Mouse (Mus musculus) erythroid progenitor cell, adult 5-6 weeks (primary cell): ENCODE measurements around the gene Cdh6. TPM values are rescaled to one million over a fixed set of nuclear protein-coding genes. Genes with fewer than 3 reads are reported as not detected.

ENCODE experiments used
- ATAC-seq: replicated peaks from 2 replicates; pipeline ENCODE4 v1.8.0; 2016; ENCODE audit warnings: moderate number of reproducible peaks, mild to moderate bottlenecking, moderate TSS enrichment, inconsistent platforms; ENCODE audit not compliant: poor library complexity, low FRiP score, severe bottlenecking
- total RNA-seq, 2 experiments: library from RNA; stranded (forward) in 1 of 2; stranded (reverse) in 1 of 2; fragments of 150-400 nt in 1 of 2; fragments of 186-747, 209-891 nt in 1 of 2; gene quantifications; 2 replicates each; pipeline versions ENCODE4 v1.2.3 to v1.2.4; 2015 to 2017; ENCODE audit warnings: low replicate concordance in 2 of 2

The Cdh6 gene
- total RNA-seq (2015; ENCODE audit: low replicate concordance) (not detected in 2 replicates), total RNA-seq (2017; ENCODE audit: low replicate concordance) (not detected in 2 replicates)

DNA sequence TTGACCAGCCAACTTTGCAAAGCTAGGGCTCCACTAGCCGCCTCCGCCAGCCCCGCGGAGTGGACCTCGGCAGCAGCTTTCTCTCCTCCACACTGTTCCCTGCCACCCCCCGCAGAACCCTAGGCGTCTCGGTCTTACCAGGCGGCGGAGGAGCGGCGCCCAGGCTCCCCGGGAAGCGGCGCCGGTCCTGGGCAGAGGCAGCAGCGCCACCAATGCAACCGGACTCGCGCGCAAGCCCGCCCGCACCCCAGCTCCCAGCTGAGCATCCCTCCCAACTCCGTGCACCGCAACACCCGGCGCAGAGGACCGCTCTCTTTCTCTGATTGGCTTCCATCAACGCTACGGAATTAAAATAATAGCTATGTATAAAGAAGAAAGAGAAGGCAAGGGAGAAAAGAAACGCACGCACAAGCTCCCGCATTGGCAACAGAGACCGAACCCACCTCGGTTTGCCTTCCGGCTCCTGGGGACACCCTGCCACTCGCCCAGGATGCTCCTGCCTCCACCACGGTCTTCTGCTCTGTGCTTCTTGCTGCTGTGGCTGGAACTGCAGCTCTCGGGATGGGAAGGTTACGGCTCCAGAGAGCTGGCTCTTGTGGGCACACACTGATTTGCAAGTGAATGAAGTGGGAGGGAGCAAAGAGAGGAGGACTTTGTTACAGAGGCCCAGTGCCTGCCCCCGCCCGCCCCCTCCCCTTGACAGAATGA is at the start of gene Cdh6:
TSS of gene Cdh6 (minus strand) at position 605 of the 708 bp plus-strand sequence.
- ATAC-seq = no peak

DNA sequence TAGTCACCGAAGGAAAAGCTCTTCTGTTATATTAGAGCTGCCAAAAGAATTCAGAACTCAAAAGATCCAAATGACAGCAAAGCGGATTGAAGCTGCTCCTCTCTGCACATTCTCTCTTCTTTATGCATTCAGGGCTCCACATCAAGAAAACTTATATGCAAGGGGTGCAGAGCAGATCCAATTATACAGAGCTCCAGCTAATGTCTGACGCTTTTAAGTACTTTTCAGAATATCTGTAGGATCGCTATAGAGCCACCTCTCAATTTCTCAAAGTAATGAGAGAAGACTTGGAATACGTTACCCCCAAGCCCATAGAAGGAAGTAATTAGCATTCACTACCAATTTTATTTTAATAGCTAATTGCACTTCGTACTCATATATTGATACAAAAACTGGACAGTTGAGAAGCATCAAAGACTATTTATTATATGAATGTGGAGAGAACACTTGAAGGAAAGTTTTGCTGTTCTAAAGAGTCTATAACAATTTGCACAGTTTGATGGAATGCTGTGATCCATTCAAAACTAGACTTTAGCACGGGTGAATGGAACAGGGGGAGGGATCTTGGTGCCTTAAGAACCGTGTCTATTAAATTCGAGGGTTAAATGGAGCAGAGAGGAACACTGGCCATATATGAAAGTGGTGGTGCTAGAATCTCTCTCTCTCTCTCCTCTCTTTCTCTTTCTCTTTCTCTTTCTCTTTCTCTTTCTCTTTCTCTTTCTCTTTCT is 46.4 kb upstream of the Cdh6 start:
- ATAC-seq = no peak

DNA sequence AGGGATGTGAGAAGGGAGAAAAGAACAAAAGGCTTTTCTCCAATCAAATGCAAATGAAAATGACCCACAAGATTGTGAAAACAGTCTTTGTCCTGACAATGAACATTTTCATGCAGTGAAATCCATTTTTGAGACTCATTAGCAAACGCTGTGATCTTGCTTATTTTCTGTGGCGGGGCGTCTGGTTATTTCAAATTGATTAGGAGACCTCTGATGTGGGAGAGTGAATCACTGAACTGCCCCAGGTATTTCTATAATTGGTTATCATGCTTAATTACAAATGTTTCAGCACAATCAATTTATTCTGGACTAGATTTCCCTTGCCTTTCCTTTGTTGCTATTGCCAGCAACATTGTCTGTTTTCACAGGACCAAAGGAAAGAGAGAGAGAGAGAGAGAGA is 44.3 kb upstream of the Cdh6 start:
- no peak for ATAC-seq

DNA sequence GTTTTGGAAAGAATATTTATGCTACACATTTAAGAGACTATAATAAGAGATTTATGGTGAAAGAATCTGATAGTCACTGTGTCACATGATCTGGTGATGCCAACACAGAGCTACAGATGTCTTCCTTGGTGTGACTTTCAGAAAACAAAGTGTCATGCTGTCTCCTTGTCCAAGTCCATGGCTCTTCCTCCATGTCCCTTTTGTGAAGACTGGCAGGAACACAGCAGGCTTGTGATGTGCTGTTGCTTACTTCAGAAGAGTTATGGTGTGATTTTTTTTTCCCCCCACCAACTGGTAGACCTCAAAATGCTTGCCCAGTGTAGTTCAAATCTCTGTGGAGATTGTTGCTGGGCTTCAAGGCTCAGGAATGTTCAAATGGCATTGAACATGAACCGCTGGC is 43.7 kb upstream of the Cdh6 start:
- ATAC-seq = no peak

DNA sequence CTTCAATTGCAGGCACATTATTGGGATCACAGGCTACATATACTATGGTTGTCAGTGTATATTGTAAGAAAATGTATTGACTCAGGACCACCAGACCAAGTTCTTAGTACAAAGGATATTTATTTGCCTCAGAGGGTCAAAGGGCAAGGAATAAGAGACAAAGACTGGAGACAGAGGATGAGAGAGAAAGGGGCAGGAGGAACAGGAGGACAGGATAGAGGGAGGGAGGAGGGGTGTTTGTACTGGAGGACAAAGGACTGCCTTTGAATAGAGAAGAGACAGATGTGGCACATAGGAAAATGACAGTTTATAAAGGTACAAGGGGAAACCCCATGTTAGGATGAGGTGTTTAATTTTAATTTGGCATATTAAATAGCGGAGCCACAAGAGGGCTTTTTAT is 39.5 kb upstream of the Cdh6 start:
- no peak for ATAC-seq

DNA sequence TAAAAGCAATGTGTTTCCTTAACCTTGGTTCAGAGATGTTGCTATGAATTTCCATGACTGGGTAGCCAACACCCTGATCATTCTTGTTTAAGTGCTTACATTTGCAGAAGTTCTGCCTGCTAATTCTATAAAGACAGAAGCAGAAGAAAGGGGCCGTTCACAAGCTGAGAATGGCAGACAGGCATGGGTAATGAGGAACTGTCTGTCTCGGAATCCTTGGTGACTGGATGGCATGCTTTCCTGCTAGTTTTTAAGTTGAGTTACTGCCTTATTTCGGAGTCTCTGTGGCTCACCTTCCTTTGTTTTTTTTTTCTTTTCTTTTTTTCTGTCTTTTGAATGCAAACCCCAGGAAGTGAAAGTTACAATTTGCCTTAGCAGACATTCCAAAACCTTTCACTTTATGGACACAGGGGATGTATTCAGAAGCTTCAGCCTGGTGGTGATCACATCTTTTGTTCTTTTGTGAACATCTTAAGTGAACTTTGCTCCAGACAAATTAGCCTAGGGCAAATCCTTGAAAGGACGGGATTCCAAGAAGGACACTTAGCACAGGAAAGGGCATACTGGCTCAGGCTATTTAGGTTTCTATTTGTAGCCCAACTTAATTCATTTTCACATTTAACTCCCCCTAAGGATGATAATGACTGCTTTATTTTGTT is 38.7 kb upstream of the Cdh6 start:
- no peak for ATAC-seq

DNA sequence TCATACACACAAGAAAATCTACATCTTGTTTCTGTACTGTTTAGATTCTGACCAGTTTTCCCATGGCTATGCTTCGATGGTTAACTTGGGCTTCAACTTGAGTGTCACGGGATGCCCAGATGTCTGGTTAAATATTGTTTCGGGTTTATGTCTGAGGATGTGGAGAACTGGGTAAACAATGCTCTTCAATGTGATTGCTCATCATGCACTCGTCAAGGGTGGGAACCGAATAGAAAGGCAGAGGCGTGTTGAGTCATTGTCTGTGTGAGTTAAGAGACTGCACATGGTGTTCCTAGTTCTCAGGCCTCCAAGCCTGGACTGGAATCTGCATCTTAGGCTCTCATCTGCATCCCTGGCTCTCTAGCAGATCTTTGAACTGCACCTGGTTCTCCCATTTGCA is 36.7 kb upstream of the Cdh6 start:
- no peak for ATAC-seq

DNA sequence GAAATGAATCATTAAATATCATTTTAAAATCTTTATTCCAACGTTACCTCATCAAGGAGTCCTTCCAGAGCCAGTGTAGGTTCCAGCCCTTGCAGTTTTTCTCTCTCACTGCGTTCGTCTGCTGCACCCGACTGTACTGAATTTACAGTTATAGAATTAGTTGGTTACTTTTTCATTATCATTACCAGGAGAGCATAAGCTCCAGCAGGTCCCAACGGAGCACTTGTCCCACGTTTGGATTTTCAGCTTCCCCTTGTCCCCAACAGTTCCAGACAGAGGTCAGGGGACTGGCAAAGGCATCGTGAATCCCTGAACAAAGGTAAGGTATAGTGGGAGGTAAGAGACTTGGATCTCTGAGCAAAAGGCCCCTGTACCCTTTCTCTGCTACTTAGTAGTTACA is 35.2 kb upstream of the Cdh6 start:
- no peak for ATAC-seq

DNA sequence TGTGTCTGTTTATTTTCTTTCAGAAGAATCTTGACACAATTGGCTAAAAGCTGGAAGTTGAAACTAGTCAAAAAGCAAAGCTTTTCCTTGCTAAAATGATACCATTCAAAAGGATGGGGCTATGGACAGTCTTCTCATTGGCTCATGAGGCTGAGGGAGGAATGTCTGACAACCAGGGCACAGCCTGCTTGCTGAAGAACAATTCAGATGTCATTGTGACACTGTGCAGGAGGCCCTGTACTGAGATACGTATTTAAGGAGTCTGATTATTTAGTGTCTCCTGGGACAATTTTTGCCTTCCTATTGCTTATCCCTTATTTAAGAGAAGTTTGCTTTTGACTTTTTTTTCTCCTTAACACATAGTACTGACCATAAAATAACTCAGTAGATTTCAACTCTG is 22.8 kb upstream of the Cdh6 start:
- no peak for ATAC-seq

DNA sequence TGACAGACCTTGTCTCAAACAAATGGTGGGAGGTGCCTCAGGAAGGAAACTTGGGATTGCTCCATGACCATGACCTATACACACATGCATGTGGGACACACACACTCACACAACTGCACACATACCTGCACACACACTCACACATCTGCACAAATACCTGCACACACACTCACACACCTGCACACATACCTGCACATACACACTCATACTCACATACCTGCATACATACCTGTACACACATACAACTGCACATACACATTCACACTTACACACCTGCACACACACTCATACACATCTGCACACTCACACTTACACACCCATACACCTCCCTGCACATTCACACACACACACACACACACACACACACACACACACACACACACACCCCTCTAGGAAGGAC is 20.6 kb upstream of the Cdh6 start:
- no peak for ATAC-seq

DNA sequence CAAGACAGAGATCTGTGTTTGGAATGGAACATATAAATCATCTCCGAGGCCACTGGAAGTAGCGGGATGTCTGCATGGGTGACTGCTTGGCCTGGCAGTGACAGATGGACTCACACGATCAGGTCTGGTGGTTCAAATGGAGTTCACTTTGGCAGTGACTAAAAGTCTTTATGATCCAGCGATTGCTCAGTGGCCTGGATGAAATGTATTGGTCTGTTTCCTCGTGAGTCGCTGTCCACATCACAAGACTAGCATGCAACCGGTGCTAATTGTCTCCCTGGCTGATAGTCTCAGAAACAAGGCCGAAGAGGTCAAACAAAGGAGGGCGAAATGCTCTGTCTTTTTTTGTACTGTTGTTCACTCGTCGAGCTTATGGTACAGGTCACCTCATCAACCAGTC is 19.6 kb upstream of the Cdh6 start:
- ATAC-seq = no peak

DNA sequence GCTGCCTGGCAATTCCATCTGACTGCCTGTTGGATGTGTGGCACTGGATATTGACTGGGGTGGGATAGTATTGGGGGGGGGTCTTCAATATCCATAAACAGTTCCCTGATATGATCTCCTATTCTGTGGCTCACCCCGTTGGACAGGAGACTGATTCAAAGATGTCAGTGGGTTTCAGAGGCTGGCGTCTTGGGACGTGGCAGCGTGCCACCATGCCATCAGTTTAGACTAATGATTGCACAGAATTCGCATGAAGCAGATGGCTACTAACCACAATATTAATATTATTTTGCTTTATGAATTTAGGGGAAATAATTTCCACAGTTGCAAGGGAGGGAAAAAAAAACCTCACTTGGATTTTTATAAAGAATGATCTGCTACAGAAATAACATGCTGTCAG is 10.2 kb upstream of the Cdh6 start:
- no peak for ATAC-seq

DNA sequence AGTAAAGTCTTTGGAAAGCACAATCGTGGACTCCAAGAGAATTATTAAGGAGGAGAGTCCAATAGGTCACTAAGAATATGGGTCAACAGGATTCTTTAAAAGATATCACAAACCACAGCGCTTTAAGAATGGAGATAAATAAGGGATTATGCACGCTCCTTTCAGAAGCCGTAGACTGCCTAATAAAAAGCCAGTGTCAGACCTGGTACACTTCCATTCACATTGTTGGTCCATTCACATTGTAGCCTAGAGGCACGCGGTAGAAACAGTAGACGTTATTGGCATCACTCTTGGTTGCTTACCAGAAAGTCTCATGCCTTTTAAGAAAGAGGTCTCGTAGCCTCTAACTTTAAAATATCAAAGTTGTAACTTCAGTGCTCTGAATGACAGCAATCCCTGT is 8.0 kb upstream of the Cdh6 start:
- ATAC-seq = no peak

DNA sequence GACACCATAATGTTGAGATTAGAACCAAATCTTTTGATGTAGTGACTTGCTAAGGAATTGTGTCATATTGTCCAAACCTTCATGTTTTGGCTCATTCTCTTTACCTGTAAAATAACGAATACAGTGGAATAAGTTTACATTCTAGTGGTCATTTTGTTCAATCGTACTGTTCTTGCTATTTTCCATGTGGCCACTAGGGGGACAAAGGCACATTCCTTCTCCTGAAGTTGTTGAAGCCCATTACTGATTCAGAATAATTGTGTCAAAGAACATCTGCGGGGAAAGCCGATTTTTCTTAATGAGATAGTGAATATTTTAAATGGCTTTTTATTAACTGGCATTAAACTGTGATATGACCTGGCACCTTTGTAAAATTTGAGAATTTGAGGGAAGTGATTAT is 7.5 kb upstream of the Cdh6 start:
- ATAC-seq = no peak

DNA sequence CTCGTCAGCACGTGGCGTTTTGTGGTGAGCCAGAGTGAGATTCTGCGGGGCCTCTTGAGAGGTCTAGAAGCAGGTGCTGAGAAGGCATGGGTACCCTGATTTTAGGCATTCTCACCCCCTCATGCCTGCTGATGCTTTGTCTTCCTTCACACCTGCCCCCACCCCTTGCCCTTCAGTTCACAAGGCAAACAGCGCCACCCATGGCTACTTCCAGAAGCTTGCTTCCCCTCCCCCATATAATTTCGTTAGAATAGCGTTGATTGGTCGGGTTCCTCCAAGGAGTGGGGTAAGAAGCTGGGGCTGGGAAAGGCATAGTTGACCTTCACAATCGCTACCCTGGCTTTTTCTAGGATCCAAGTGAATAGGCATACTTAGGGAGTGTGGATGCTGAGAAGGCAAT is 2.5 kb upstream of the Cdh6 start:
- no peak for ATAC-seq

DNA sequence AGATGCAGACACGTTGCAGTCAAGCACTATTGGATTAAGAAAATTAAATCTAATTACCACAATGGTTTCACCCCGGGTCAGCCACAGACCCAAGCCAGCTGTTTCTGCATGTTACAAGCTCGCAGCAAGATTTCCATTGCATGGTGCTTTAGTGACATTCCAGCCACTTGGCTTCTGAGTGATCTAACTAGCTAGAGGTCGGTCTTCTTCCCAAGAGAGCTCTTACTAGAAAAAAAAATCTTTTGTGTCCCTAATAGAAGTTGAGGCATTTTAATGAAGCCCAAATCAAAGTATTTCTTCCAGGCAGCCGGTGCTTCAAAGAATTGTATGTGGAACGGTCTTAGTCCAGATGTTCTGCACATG is 1.1 kb upstream of the Cdh6 start:
- ATAC-seq = no peak

DNA sequence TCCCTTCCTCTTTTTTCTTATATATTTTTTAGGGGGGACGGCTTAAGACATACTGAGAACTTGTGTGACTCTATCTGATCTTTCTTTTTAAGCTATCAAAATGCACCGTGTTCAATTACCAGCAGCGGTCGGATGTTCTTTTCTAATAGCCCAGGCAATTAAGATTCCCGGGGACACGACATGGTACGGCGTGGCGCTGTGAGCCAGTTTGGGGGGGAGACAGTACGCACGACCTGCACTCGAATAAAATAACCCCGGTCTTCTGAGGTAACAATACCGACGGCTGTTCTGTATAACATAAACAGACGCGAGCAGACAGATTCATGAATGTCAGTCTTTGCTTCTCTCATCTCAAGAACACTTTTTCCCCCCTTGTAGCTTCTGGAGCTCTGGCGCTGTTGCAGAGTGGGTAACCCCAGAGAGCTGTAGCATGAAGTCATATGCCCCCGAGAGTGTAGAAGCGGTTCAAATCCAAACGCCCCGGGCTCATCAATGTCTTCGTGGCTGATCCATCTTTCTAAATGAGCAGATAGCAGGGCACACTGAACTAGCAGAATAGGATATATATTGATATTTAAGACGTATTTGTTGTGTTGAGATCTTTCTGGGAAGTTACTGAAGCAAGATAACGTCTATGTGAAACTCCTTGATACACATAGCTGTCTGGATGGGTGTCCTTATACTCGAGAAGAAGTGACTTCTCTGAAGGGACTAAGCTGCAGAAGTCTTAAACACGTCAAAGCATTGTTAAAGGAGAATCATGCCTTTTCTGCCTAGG is 554 bp upstream of the Cdh6 start:
- no peak for ATAC-seq

DNA sequence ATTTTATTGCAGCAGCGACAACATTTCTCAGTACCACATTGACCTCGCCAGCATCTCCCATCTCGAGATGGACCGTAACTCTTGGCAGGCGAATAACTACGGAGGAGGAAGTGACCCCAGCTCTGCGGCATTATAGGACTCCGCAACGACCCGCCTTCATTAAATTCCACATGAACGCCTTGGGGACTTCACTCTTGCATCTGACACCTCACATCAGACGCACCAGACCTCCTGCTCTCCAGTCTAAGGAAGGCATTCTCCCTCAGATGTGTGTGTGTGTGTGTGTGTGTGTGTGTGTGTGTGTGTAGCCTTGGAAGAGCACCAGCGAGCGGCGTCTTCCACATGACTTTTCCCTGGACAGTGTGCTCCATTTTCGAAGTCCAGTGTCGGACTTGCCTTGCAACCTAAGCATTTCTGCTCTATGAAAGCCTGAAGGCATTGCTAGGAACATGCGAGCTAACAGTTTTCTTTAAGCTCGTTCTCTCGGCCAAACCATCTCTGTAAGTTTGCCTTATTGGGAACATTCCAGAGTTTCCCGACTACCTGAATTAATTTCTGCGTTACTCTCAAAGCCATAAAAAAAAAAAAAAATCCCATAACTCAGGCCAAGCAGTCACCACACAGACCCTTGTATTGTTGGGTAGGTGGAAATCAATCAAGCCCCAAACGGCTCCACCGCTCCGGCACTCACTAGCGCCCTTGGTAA is 957 bp downstream of the Cdh6 start:
- ATAC-seq = no peak

DNA sequence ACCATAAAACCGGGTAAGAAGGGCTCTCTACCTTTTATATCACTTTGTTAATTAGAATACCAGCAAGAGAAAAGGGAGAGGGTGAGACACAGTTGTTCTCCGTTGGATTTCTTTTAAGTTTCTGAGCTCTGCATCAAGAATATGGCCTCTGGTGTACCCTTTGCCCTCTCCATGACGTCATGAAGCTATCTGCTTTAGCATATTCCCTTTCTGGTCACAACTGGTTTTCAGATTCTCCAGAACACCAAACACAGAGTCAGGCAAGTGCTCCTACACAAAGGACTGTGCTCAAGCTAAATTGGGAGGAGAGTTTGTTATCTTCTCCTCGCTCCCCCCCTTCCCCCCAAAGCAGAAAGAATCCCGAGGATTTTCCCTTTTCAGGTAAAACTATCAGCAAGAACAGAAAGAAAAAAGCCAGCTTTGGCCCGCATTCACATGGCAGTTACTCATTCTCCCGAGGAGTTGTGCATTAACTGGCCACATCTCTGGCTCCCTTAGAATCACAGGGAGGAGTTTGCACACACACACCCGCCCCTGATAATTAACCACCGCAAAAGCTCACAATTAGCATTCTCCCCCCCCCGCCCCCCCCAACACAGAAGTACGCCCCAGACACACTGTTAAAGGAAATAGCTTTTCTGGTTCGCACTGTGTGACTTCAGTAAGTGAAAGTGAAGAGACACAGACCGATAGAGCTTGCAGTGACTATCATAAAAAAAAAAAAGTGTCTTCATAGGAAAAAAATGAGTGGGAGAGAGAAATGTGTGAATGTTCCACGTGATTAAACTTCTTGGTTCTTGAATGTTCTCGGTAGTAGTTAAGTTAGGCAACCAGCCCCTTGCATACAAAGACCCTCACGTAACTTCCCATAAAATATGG is 1.8 kb downstream of the Cdh6 start:
- no peak for ATAC-seq
